Mouse (Mus musculus) midbrain, embryonic 13.5 days (tissue): ENCODE results near the gene Olfr764-ps1. TPM values are rescaled to one million over a fixed set of nuclear protein-coding genes. Genes with fewer than 3 reads are reported as not detected.
"Not testable (repeated sequence)": the region's sequence is repeated elsewhere in the genome, so short reads cannot be mapped to it uniquely, and the experiment has no call there.

Source experiments
- ATAC-seq: fragments of 200-750 bp; cut with Nextera tagmentation; 2 replicates; pipeline ENCODE4 v1.8.0; 2017; ENCODE audit warnings: mild to moderate bottlenecking, moderate TSS enrichment, moderate library complexity
- H3K27ac ChIP-seq: fragments of 300-500 bp; sonication (generic); 2 replicates; pipeline ENCODE4 v1.5.1; 2015; ENCODE audit warnings: inconsistent platforms, mild to moderate bottlenecking, moderate library complexity
- H3K27me3 ChIP-seq: fragments of 300-500 bp; sonication (generic); 2 replicates; pipeline ENCODE4 v1.6.1; 2015; ENCODE audit warnings: mild to moderate bottlenecking, inconsistent platforms
- H3K36me3 ChIP-seq: fragments of 300-500 bp; sonication (generic); 2 replicates; pipeline ENCODE4 v1.6.1; 2015; ENCODE audit warnings: mild to moderate bottlenecking, inconsistent platforms
- H3K4me1 ChIP-seq: fragments of 300-500 bp; sonication (generic); replicated peaks from 2 replicates; pipeline ENCODE4 v1.6.1; 2015; ENCODE audit warnings: inconsistent platforms
- H3K4me2 ChIP-seq: fragments of 300-500 bp; sonication (generic); replicated peaks from 2 replicates; pipeline ENCODE4 v1.6.1; 2015; ENCODE audit warnings: moderate library complexity, mild to moderate bottlenecking, inconsistent platforms
- H3K4me3 ChIP-seq: fragments of 300-500 bp; sonication (generic); replicated peaks from 2 replicates; pipeline ENCODE4 v1.5.1; 2015; ENCODE audit warnings: mild to moderate bottlenecking, inconsistent platforms
- H3K9ac ChIP-seq: fragments of 300-500 bp; sonication (generic); replicated peaks from 2 replicates; pipeline ENCODE4 v1.6.1; 2015; ENCODE audit warnings: mild to moderate bottlenecking, inconsistent platforms
- H3K9me3 ChIP-seq: fragments of 300-500 bp; sonication (generic); 2 replicates; pipeline ENCODE4 v1.6.1; 2016; ENCODE audit warnings: mild to moderate bottlenecking, inconsistent platforms
- WGBS: fragments of 180-500 bp; shearing (Covaris S2); methylation state at CpG from one replicate; pipeline ENCODE4 v1.1.7; 2015; 5-methylcytosine and 5-hydroxymethylcytosine counted together
- polyA plus RNA-seq: library from polyadenylated mRNA; unstranded; fragments of >200 nt; fragmentation: Nextera tagmentation; extraction: Ambion mirVana; gene quantifications from 2 replicates; pipeline ENCODE4 v1.2.1, GENCODE M21; 2015

The Olfr764-ps1 gene
- polyA plus RNA-seq, 1 experiment from 2014 or later, result not detected

- Histone ChIP-seq H3K27me3 (no peaks in the 10 kb centered on the region), H3K4me2 (no peak overlapping the region), H3K9me3 (no peaks in the 10 kb centered on the region), H3K9ac (no peak overlapping the region), H3K4me1 (no peaks in the 10 kb centered on the region), H3K4me3 (no peak overlapping the region), H3K36me3 (no peaks in the 10 kb centered on the region), H3K27ac (no peak overlapping the region)
- WGBS, result 100% methylated on average over 1 of the region's 1 CpGs
- no peak for ATAC-seq
These were observed 43.9 kb downstream of the Olfr764-ps1 start for GRCm38 (mm10) chr10:128995796-128996195.

DNA sequence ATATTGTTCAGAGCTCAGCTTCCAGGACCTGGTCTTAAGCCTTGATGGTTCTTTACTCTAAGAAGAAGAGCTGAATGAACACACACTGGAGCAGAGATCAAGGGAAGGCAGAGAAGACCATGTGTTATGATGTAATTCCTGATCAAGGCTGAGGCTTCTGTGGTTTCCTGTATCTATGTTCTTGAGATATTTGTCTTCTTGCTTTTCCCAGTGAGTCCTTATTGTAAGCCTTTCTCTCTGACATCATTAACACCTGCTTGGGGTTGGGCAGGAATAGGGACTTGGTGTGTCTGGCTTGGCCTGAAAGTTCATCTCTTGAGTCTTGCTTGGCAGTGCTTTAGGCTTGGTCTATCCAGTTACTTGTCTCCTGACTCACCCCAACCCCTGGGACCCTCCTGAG, 48.7 kb downstream of the Olfr764-ps1 start:
- H3K4me2 ChIP-seq, result no peak overlapping the region
- H3K9me3 ChIP-seq, result no peaks in the 10 kb centered on the region
- no peak for ATAC-seq
- no peaks in the 10 kb centered on the region for H3K36me3 ChIP-seq
- H3K27me3 ChIP-seq, result no peaks in the 10 kb centered on the region
- no peak overlapping the region for H3K9ac ChIP-seq
- no peak overlapping the region for H3K4me3 ChIP-seq
- no peak overlapping the region for H3K27ac ChIP-seq
- H3K4me1 ChIP-seq, result no peaks in the 10 kb centered on the region

DNA sequence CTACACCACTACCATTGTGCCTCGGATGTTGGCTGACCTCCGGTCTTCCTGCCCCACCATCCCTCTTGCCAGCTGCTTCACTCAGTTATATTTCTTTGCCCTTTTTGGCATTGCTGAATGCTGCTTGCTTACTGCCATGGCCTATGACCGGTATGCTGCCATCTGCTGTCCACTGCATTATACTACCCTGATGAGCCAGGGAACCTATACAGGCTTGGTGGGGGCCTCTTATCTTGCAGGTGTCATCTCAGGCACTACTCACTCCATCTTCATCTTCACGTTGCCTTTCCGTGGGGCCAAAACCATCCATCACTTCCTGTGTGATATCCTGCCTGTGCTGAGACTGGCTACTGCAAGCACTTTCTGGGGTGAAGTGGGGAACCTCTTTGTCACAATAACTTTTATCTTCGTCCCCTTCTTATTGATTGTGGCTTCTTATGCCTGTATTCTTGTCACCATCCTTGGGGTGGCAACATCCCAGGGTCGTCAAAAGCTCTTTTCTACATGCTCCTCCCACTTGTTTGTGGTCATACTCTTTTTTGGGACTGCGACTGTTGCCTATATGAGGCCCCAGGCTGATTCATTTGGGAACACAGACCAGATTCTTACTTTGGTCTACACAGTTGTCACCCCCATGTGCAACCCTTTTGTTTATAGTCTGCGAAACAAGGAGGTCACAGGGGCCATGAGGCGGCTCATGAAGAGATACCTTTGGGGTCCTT, 49.4 kb downstream of the Olfr764-ps1 start:
- WGBS, result 73% methylated on average over 7 of the region's 10 CpGs
- peak; percentile 30; the same call in 1 of the 2 replicates for ATAC-seq
- not testable (repeated sequence) for H3K9me3 ChIP-seq

GRCm38 (mm10) chr10:128989131-128989530, 50.6 kb downstream of the Olfr764-ps1 start, which contains the start of gene Olfr9:
Gene Olfr9, plus strand, starts transcription at chr10:128989431.
- H3K9ac ChIP-seq, H3K4me2 ChIP-seq, H3K27me3 ChIP-seq, ATAC-seq, H3K9me3 ChIP-seq, H3K4me1 ChIP-seq, H3K4me3 ChIP-seq, H3K36me3 ChIP-seq, H3K27ac ChIP-seq: not testable (repeated sequence)
- 50% methylated on average over 1 of the region's 1 CpGs for WGBS

More for the DNA sequence above, 49.4 kb downstream of the Olfr764-ps1 start:
- not testable (repeated sequence) for H3K27ac ChIP-seq, H3K4me1 ChIP-seq, H3K4me2 ChIP-seq, H3K4me3 ChIP-seq, H3K9ac ChIP-seq, H3K36me3 ChIP-seq, H3K27me3 ChIP-seq

Other genes with a start within 250 kb of the Olfr764-ps1 start
- gene Mmp19, start 249.0 kb downstream of the Olfr764-ps1 start, polyA plus RNA-seq, result 0.32 and 0.48 TPM in 2 replicates
- 54.1 and 56.3 TPM in 2 replicates for gene Dnajc14, start 235.8 kb downstream of the Olfr764-ps1 start, polyA plus RNA-seq
- 17.4 and 17.5 TPM in 2 replicates for gene Tmem198b, start 235.5 kb downstream of the Olfr764-ps1 start, polyA plus RNA-seq
- 203 and 209 TPM in 2 replicates for gene Sarnp, start 222.6 kb downstream of the Olfr764-ps1 start, polyA plus RNA-seq
- gene Ormdl2, start 218.3 kb downstream of the Olfr764-ps1 start, polyA plus RNA-seq, result 29.3 and 31.3 TPM in 2 replicates
- gene Gdf11, start 148.2 kb downstream of the Olfr764-ps1 start, polyA plus RNA-seq, result 11.2 and 11.7 TPM in 2 replicates
- gene Cd63, start 138.9 kb downstream of the Olfr764-ps1 start, polyA plus RNA-seq, result 127 and 141 TPM in 2 replicates
- gene Rdh5, start 117.0 kb downstream of the Olfr764-ps1 start, polyA plus RNA-seq, result 14.8 and 20.9 TPM in 2 replicates
- gene Bloc1s1, start 115.9 kb downstream of the Olfr764-ps1 start, polyA plus RNA-seq, result 266 and 289 TPM in 2 replicates
- gene Itga7, start 106.1 kb downstream of the Olfr764-ps1 start, polyA plus RNA-seq, result 1.7 and 2.5 TPM in 2 replicates
- gene Mettl7b, start 78.9 kb downstream of the Olfr764-ps1 start, polyA plus RNA-seq, result not detected in 2 replicates
- gene Olfr9, start 50.5 kb downstream of the Olfr764-ps1 start, polyA plus RNA-seq, result not detected in 2 replicates
- not detected in 2 replicates for gene Olfr763, start 29.1 kb downstream of the Olfr764-ps1 start, polyA plus RNA-seq
- gene Olfr765, start 10.1 kb upstream of the Olfr764-ps1 start, polyA plus RNA-seq, result not detected in 2 replicates
- gene Olfr766-ps1, start 29.1 kb upstream of the Olfr764-ps1 start, polyA plus RNA-seq, result not detected in 2 replicates
- gene Olfr767, start 43.0 kb upstream of the Olfr764-ps1 start, polyA plus RNA-seq, result not detected in 2 replicates
- gene Olfr768, start 59.5 kb upstream of the Olfr764-ps1 start, polyA plus RNA-seq, result not detected in 2 replicates
- gene Olfr769, start 78.0 kb upstream of the Olfr764-ps1 start, polyA plus RNA-seq, result not detected in 2 replicates
- not detected in 2 replicates for gene Olfr770, start 99.1 kb upstream of the Olfr764-ps1 start, polyA plus RNA-seq
- not detected in 2 replicates for gene Olfr771, start 124.9 kb upstream of the Olfr764-ps1 start, polyA plus RNA-seq
- gene Olfr772, start 138.0 kb upstream of the Olfr764-ps1 start, polyA plus RNA-seq, result not detected in 2 replicates
- not detected in 2 replicates for gene Olfr773, start 147.5 kb upstream of the Olfr764-ps1 start, polyA plus RNA-seq
- gene Olfr774, start 196.3 kb upstream of the Olfr764-ps1 start, polyA plus RNA-seq, result not detected in 2 replicates
- not detected in 2 replicates for gene Olfr775, start 208.5 kb upstream of the Olfr764-ps1 start, polyA plus RNA-seq
- not detected in 2 replicates for gene Olfr776, start 219.2 kb upstream of the Olfr764-ps1 start, polyA plus RNA-seq
- gene Olfr777, start 231.6 kb upstream of the Olfr764-ps1 start, polyA plus RNA-seq, result not detected in 2 replicates